Mouse (Mus musculus) embryonic facial prominence, embryonic 10.5 days (tissue): ENCODE results near the gene Usp5. TPM values are rescaled to one million over a fixed set of nuclear protein-coding genes. Genes with fewer than 3 reads are reported as not detected.
"Not testable (repeated sequence)": the region's sequence is repeated elsewhere in the genome, so short reads cannot be mapped to it uniquely, and the experiment has no call there.

Experiments
- DNase-seq: peaks from one replicate; pipeline ENCODE4 v3.0.0-alpha.2; 2017; ENCODE audit warnings: low spot score
- H3K27ac ChIP-seq: fragments of 300-500 bp; sonication (generic); replicated peaks from 2 replicates; pipeline ENCODE4 v1.5.1; 2016; ENCODE audit warnings: mild to moderate bottlenecking
- H3K27me3 ChIP-seq: fragments of 300-500 bp; sonication (generic); replicated peaks from 2 replicates; pipeline ENCODE4 v1.6.1; 2016; ENCODE audit warnings: low read depth, mild to moderate bottlenecking; ENCODE audit not compliant: poor library complexity, severe bottlenecking
- H3K36me3 ChIP-seq: fragments of 300-500 bp; sonication (generic); replicated peaks from 2 replicates; pipeline ENCODE4 v1.6.1; 2016; ENCODE audit warnings: mild to moderate bottlenecking, moderate library complexity
- H3K4me1 ChIP-seq: fragments of 300-500 bp; sonication (generic); 2 replicates; pipeline ENCODE4 v1.6.1; 2016
- H3K4me3 ChIP-seq: fragments of 300-500 bp; sonication (generic); 2 replicates; pipeline ENCODE4 v1.5.1; 2016; ENCODE audit warnings: mild to moderate bottlenecking, moderate library complexity
- H3K9me3 ChIP-seq: fragments of 300-500 bp; sonication (generic); 2 replicates; pipeline ENCODE4 v1.6.1; 2016; ENCODE audit warnings: mild to moderate bottlenecking
- WGBS: fragments of 180-500 bp; shearing (Covaris S2); methylation state at CpG from one replicate; pipeline ENCODE4 v1.1.7; 2016; 5-methylcytosine and 5-hydroxymethylcytosine counted together
- polyA plus RNA-seq: library from polyadenylated mRNA; unstranded; fragments of >200 nt; fragmentation: Nextera tagmentation; extraction: Ambion mirVana; gene quantifications from 2 replicates; pipeline ENCODE4 v1.2.1, GENCODE M21; 2016

Gene Usp5
- polyA plus RNA-seq, 1 experiment from 2014 or later, result 191 TPM

- 83% methylated on average over 6 of the region's 6 CpGs for WGBS
- peak overlapping the region; percentile 17; the same call in 1 of the 2 replicates for H3K4me3 ChIP-seq
- no peaks in the 10 kb centered on the region for H3K9me3 ChIP-seq
- peaks cover 9% of the 10 kb centered on the region for H3K27me3 ChIP-seq
- H3K27ac ChIP-seq, result no peak overlapping the region
- no peak for DNase-seq
- H3K36me3 ChIP-seq, result peaks cover 46% of the 10 kb centered on the region
- peaks cover 77% of the 10 kb centered on the region for H3K4me1 ChIP-seq
Observed at GRCm38 (mm10) chr6:124834512-124835081, 5.3 kb upstream of the Usp5 start.

GRCm38 (mm10) chr6:124831649-124832048, 2.4 kb upstream of the Usp5 start:
- 93% methylated on average over 8 of the region's 8 CpGs for WGBS
- Histone ChIP-seq H3K9me3 (no peaks in the 10 kb centered on the region), H3K27me3 (no peaks in the 10 kb centered on the region), H3K27ac (no peak overlapping the region), H3K36me3 (peaks cover 56% of the 10 kb centered on the region), H3K4me3 (peak overlapping the region; percentile 81), H3K4me1 (peaks cover 65% of the 10 kb centered on the region)
- no peak for DNase-seq

- 95% methylated on average over 4 of the region's 4 CpGs for WGBS
- Histone ChIP-seq H3K36me3 (peaks cover 61% of the 10 kb centered on the region), H3K4me1 (peaks cover 60% of the 10 kb centered on the region), H3K4me3 (peak overlapping the region; percentile 81)
- not testable (repeated sequence) for H3K9me3 ChIP-seq, H3K27ac ChIP-seq, H3K27me3 ChIP-seq, DNase-seq
Observed at GRCm38 (mm10) chr6:124831199-124831598, 1.9 kb upstream of the Usp5 start.

DNA sequence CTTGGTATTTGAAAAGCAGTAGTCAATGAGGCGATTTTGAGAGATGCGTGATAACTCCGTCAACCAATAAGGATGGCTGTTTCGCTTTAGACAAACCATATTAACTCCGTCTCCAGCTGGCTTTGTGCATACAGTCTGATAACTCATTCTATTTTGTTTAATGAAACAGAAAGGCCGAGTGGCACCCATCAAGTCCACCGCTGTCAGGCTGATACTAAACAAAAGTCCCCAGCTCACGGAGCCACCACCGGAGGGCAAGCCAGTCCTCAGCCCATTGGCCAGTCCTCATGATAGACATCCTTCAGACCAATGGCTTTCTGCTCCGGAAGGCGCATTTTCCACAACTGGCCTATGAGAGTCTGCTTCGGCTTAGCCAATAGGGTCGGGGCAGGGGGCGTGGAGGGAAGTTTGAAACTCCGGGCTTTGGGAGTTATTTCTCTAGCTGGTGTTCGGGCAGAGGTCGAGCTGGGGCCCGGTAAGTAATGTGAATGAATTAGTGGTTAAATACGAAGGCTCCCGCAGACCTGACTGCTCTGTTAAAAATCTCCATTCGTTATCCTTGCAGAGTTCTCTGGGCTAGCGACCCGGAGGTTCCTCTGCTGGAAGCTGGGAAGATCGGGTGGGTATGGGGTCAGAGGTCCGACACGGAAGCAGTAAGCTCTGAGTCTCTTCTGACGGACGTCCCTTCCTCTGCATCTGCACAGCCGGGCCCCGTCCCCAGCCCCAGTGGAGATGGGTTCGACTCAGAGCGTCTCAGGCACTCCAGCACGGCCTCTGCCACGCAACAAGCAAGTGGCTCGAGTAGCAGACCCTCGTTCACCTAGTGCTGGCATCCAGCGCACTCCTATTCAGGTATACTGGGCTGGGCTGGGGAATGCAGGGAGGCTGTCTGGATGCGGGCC, 766 bp upstream of the Usp5 start:
- peak; percentile 94 for DNase-seq
- Histone ChIP-seq H3K4me3 (peak overlapping the region; percentile 81), H3K4me1 (peaks cover 49% of the 10 kb centered on the region), H3K27me3 (no peaks in the 10 kb centered on the region), H3K27ac (peak overlapping the region; percentile 90), H3K36me3 (peaks cover 65% of the 10 kb centered on the region), H3K9me3 (no peaks in the 10 kb centered on the region)
- under 1% methylated on average over 38 of the region's 38 CpGs for WGBS

DNA sequence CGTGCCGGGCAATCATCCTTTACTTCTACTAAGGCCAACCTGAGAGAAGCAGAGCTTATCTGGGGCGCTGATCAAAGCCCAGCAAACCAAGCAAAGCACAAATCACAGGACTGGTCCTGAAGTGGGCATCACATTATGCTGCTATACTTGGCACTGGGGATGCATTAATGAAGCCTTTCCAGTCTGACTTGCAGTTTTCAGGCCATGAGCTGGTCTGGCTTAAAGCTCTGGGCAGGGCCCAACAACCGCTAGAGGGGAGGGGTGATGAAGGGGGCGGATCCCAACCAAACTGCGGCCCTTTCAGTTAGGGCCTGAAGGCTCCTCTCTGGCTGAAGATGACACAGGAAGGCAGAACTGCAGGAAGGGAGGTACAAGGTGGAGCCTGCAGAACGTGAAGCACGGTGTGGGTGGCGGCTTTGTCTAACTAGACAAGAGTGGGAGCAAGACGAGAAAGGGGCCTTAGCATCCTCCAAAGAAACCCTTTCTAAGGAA, 1.1 kb downstream of the Usp5 start:
- no peaks in the 10 kb centered on the region for H3K27me3 ChIP-seq
- 25% methylated on average over 10 of the region's 10 CpGs for WGBS
- DNase-seq, result peak; percentile 59
- H3K9me3 ChIP-seq, result no peaks in the 10 kb centered on the region
- H3K4me1 ChIP-seq, result peaks cover 31% of the 10 kb centered on the region
- peaks cover 65% of the 10 kb centered on the region for H3K36me3 ChIP-seq
- H3K27ac ChIP-seq, result peak overlapping the region; percentile 90
- peak overlapping the region; percentile 81 for H3K4me3 ChIP-seq

DNA sequence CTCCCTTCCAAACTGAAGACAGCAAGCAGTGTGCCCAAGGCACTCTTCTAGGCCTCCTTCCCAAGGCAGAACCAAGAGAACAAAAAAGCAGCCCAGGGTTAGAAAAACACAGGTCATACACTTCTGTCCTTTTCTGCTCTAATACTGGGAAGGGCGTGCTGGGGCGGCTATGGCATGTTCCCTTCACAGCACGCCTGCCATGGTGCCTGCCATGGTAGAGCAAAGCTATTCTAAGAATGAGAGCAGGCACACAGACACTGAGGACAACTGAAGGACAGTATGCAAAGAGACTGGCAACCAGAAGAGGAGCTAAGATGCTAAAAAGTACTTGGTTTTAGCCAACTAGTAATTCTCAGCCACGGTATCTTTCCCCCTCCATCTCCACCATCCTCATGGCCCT, 7.2 kb downstream of the Usp5 start:
- WGBS, result 96% methylated on average over 4 of the region's 4 CpGs
- H3K4me1 ChIP-seq, result no peaks in the 10 kb centered on the region
- no peaks in the 10 kb centered on the region for H3K27me3 ChIP-seq
- no peak overlapping the region for H3K4me3 ChIP-seq
- H3K36me3 ChIP-seq, result peaks cover 100% of the 10 kb centered on the region
- DNase-seq, result no peak
- no peak overlapping the region for H3K27ac ChIP-seq
- H3K9me3 ChIP-seq, result no peaks in the 10 kb centered on the region

DNA sequence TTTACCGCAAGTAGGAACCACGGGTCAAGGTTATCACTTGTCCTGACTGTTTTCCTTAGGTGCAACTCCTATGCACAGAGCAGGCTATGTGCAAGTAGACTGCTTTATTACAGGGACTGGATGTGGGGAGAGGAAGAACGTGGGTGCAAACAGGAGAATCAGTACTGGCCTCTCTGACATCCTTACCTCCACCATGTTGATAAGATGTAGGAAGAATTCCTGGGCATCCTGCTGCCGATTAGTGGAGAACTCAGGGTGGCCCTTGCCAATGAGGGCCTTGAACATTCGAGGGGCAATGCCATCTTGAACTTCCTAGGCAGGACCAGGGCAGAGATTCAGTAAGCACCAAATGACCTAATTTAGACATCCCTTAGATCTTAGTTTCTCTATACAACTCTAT, 8.4 kb downstream of the Usp5 start:
- 93% methylated on average over 5 of the region's 5 CpGs for WGBS

GRCm38 (mm10) chr6:124817971-124818370, 11.3 kb downstream of the Usp5 start:
- Histone ChIP-seq H3K27ac (no peak overlapping the region), H3K36me3 (peaks cover 84% of the 10 kb centered on the region), H3K4me3 (no peak overlapping the region), H3K4me1 (peaks cover 19% of the 10 kb centered on the region), H3K27me3 (no peaks in the 10 kb centered on the region), H3K9me3 (no peaks in the 10 kb centered on the region)
- DNase-seq, result no peak
- whole genome bisulfite sequencing, result 95% methylated on average over 8 of the region's 8 CpGs

More for the DNA sequence above, 8.4 kb downstream of the Usp5 start:
- DNase-seq, result no peak
- Histone ChIP-seq H3K27ac (no peak overlapping the region), H3K4me1 (no peaks in the 10 kb centered on the region), H3K36me3 (peaks cover 100% of the 10 kb centered on the region), H3K27me3 (no peaks in the 10 kb centered on the region), H3K9me3 (no peaks in the 10 kb centered on the region), H3K4me3 (no peak overlapping the region)

DNA sequence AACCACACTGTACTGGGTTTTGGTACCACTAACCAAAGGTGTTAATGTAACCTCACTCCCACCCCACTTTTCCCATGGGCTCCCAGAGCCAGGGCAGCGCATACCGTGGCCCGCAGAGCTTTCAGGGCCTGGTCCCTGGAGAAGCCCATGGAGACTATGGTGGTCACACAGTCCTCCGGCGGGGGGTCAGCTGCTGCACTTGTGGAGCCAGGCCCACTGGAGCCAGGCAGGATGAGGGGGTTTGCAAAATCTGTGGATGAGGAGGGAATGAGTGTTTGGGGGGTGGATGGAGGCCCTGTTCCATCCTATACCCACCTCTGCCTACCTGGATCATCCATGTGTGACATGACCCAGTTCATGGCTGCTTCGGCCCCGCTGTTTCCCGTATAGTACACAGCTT, 11.7 kb downstream of the Usp5 start:
- WGBS, result 97% methylated on average over 8 of the region's 8 CpGs

GRCm38 (mm10) chr6:124817125-124817524, 12.2 kb downstream of the Usp5 start:
- no peaks in the 10 kb centered on the region for H3K9me3 ChIP-seq
- no peak for DNase-seq
- peaks cover 27% of the 10 kb centered on the region for H3K4me1 ChIP-seq
- peaks cover 83% of the 10 kb centered on the region for H3K36me3 ChIP-seq
- H3K27me3 ChIP-seq, result no peaks in the 10 kb centered on the region
- WGBS, result 93% methylated on average over 11 of the region's 11 CpGs
- H3K27ac ChIP-seq, result no peak overlapping the region
- no peak overlapping the region for H3K4me3 ChIP-seq

More for the DNA sequence above, 11.7 kb downstream of the Usp5 start:
- no peak overlapping the region for H3K27ac ChIP-seq
- H3K9me3 ChIP-seq, result no peaks in the 10 kb centered on the region
- H3K36me3 ChIP-seq, result peaks cover 83% of the 10 kb centered on the region
- DNase-seq, result no peak
- H3K4me3 ChIP-seq, result no peak overlapping the region
- H3K4me1 ChIP-seq, result peaks cover 23% of the 10 kb centered on the region
- no peaks in the 10 kb centered on the region for H3K27me3 ChIP-seq

GRCm38 (mm10) chr6:124816611-124817010, 12.7 kb downstream of the Usp5 start:
- DNase-seq, result no peak
- Histone ChIP-seq H3K36me3 (peaks cover 83% of the 10 kb centered on the region), H3K4me3 (no peak overlapping the region), H3K27ac (no peak overlapping the region), H3K27me3 (no peaks in the 10 kb centered on the region), H3K4me1 (peaks cover 32% of the 10 kb centered on the region), H3K9me3 (no peaks in the 10 kb centered on the region)
- WGBS, result 93% methylated on average over 4 of the region's 4 CpGs

- H3K36me3 ChIP-seq, result peaks cover 83% of the 10 kb centered on the region
- no peak overlapping the region for H3K27ac ChIP-seq
- DNase-seq, result no peak
- no peaks in the 10 kb centered on the region for H3K9me3 ChIP-seq
- peak overlapping the region; percentile 92; the same call in 1 of the 2 replicates for H3K4me3 ChIP-seq
- peaks cover 42% of the 10 kb centered on the region for H3K4me1 ChIP-seq
- H3K27me3 ChIP-seq, result no peaks in the 10 kb centered on the region
- WGBS, result 77% methylated on average over 9 of the region's 9 CpGs
Observed at GRCm38 (mm10) chr6:124814858-124815774, 14.2 kb downstream of the Usp5 start.
